Mouse (Mus musculus) CH12F3 (cell line): ENCODE results near the gene Dpp10.

Experiments
- in situ Hi-C: fragments of 300-500 bp; cut with MboI; formaldehyde crosslinking; loops from 2 replicates; pipeline ENCODE4 v1.14.3; 2020; ENCODE audit warnings: low sequenced_read_pairs

Gene Dpp10

DNA sequence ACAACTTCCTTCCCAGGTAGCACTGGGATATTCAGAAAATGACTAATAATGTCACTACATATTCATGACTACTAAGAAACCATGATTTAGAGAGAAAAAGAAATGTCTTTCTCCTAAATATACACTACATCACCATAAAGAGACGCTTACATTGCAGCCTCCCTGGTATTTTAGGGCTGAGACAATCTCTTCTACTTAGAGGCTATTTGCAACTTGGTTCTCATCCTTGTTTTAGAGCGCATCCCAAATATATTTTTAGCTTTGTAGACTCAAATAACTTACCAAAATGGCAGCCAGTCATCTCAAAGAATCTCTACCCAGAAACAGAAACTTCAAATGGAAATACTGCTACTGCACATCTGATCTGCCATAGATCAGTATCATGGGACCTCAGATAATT lies 121.5 kb downstream of the Dpp10 start:
- in situ Hi-C loops, result no loop called here

DNA sequence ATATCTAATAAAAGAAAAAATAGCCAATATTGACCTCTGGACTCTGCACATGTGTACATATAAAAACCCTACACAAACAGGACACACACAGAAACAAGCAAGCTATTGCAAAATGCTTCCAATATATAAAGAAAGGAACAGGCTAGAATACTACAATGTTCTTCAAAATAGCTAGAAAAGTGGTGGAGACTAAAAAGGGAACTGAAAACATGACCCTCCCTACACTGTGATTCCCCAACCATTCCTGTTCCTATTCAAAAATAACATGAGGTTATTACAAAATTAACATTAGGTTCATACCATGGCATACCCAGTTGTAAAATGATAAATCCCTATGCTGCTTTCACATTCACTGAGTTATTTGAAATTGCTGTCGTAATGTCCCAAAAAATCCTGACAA lies 125.8 kb downstream of the Dpp10 start:
- in situ Hi-C loops, result no loop called here

DNA sequence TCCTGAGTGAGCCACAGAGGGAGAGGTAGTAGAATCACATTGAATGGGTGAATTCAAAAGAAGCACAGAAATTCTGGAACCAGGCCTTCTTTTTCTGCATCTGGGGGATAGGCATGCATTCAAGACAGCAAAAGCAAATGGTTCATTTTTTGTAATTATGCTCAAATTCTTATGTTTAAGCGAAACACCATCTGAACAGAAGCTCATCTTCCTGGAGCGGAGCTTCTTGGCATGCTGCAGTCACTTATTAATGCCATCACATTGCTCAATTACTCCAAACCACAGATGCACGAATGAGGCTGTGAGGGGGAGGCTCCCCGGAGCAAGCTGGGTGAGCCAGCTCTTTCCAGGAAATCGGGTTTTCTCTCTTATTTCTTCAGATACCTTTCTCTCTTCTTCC lies 142.7 kb downstream of the Dpp10 start:
- in situ Hi-C loops, result no loop called here

DNA sequence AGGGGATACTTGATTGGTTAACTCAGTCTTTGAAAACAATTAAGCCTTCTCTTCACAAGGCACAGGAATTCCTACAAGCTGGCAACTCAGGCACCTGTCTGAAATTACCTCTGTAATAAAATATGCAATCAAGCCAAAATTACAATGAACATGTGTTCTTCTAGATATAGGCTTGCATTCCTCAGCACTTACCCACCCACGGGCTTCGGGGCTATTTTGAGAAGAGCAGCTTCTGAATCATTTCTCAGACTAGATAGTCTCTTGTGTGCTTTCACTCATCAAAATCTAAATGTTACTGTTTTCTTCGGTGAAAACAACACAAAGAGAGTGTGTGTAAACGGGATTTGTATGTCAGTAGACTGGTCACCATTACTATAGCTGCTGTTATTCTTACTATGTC lies 144.1 kb downstream of the Dpp10 start:
- in situ Hi-C loops, result no loop called here

DNA sequence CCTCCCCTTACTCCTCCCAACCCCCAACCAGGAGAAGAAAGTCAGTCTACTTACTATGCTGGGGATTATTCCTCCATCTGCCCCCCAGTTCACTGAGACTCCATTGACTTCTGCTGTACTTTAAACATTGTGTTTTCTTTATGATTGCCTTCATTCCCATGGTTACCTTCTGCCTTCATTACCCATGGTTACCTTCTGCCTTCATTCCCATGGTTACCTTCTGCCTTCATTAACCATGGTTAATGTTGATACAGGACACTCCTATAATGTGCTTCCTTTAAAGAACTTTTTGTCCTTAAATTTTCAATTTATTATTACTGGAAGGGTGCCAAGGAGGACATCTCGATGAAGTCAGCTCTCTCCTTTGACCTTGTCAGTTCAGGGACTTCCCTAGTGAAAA lies 158.1 kb downstream of the Dpp10 start:
- in situ Hi-C loops, result no loop called here

DNA sequence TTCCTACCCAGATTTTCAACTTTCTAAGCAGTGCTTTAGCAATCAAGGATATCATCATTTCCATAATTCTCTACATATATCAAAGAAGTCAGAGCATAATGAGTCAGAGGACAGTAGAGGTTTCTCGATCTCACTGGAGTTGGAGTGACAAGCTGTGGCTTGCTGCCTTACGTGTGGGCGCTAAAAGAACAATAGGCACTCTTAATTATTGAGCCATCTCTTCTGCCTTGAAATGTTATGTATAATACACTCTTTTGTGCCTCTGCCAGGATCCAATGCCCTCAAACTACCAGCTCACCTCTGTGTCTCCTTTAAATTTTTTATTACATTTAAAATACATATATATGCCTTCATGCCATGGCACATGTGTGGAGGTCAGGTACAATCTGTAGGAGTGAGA lies 198.5 kb downstream of the Dpp10 start:
- in situ Hi-C loops, result no loop called here

DNA sequence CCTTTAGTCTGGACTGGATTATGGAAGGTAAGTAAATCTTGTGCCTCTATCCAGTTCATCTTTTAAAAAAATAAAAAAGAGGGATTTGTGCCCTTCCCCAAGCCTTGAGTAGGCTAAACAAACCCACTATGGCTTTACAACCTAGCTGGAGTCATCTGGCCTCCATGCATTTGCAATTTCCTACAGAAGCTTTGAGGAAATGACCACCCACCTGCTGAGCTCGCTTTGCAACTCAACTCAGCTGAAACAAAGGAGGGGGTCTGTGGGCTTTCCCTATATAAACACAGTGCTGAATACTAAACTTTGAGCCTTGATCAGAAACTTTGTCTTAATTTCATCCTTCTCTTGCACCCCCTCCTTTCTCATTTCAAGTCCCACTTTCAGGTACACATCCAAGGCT lies 244.2 kb downstream of the Dpp10 start:
- in situ Hi-C loops, result no loop called here

DNA sequence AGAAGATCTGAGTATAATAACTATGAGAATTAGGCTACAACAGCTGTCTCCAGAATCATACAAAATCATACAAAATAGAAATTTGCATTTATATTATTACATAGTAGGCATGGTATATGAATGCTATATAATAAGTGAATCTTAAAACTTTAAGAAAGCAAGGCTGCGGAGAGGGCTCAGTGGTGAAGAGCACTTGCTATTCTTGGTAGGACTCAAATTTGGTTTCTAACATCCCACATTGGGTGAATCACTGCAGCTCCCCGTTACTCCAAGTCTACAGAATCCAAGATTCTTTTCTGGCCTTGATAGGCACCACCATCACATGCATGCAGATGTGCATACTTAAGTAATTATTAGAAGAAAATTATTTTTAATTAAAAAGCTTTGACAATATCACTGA lies 279.8 kb downstream of the Dpp10 start:
- in situ Hi-C loops, result no loop called here

DNA sequence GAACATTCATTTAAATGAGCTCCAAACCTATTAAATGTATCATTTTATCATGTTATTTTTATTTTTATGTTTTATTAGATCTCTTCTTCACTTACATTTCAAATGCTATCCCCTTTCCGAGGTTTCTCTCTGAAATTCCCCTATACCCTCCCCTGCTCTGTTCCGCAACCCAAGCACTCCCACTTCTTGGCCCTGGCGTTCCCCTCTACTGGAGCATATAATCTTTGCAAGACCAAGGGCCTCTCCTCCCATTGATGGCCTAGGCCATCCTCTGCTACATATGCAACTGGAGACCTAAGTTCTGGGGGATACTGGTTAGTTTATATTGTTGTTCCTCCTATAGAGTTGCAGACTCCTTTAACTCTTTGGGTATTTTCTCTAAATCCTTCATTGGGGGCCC lies 283.1 kb downstream of the Dpp10 start:
- in situ Hi-C loops, result no loop called here

DNA sequence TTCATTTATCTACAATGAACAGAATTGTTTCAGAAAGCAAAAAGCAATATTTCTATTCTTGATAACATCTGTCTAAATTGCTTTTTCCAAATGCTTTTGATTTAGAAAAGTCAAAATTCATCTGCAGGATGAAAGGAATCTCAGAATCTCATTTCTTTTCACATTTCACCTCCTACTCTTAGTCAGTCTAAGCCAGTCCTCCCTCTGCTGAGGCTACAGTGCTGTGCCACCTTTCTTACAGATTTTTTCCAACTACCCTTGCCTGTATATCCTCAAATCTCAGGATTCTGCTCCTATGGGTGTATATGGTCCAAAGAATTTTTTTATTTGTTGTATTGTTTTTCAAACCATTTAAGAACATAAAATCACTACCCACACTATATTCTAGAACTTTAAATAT lies 289.3 kb downstream of the Dpp10 start:
- in situ Hi-C loops, result no loop called here

DNA sequence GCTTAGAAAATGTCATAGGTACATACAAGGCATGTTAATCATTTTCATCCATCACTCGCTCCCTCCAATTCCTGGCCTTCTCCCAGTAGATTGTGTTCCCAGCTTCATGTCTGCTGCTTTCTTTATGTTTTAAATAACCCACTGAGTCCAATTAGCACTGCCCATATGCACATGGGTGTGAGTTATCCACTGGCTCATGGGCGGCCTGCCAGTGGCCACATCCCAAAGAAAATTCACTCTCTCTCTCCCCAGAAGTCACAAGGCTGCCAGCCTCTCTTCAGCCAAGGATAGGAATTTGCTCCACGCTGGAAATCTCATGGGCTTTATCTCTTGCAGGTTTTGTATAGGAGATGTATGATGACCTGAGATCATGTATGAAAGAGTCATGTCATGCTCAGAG lies 338.1 kb downstream of the Dpp10 start:
- in situ Hi-C loops, result no loop called here

DNA sequence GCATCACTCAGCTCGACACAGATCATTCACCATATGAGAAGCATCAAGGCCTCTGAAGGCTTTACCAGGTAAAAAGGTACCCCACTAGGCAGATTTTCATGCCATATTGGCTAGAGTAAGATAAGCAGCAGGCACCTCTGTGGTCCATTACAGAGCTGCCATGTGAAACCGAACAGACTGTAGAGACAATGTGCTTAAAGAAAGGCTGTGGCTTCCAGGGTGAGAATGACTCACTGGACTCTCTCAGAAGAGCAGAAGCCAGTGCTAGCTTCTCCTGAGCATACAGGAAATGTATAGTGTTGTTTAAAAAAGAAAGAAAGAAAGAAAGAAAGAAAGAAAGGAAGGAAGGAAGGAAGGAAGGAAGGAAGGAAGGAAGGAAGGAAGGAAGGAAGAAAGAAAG lies 386.9 kb downstream of the Dpp10 start:
- in situ Hi-C loops, result no loop called here

DNA sequence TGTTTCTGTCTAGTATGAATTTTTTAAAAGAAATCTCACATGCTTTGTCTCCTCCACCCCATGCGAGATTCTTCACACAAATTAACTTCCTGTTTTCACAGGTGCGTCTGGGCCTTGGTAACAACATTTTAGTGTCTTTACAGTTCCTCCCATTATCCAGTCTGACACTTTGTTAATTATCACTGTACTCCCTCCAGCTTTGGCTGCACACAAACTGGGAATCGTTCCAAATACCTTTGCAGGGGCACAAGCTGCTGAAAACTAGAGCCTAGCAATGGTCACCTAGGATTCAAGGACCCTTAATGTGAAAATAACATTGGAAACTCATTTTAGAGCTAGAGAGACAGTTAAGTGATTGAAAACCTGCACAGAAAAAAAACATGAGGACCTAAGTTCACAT lies 388.8 kb downstream of the Dpp10 start:
- in situ Hi-C loops, result no loop called here

DNA sequence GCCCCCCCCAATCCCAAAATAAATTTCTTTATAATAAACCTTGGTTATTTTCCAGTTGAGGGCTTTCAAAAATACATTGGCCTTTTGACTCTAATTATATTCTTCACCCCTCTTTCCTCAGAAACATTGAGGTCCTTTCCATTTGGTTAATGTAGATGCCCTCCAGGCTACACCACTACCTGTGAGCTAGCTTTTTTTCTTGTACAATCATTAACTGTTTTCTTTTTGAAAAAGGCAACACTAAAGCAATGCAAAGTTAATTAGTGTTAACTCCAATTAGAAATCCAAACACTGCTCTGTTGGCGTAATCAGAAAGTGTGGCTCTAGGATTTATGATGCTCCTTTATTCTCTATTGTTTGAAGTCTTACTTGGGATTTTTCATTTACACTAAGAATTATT lies 407.5 kb downstream of the Dpp10 start:
- in situ Hi-C loops, result no loop called here

DNA sequence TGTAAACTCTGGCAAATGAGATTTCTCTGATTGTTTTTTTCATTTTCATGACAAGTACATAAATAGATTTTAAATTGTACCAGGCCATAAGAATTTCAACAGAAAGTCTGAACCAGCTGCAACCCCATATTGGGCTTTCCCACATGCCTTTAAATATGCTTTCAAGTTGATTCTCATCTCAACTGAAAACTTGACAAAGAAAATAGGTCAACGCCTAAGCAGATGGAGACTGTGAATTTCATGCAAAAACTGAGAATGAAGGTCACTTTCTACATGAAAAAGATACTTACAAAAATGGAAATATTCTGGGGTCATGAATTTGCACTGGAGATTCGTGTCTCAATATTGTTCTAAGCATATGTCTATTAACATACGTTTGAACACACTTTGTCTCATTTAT lies 417.1 kb downstream of the Dpp10 start:
- in situ Hi-C loops, result no loop called here

DNA sequence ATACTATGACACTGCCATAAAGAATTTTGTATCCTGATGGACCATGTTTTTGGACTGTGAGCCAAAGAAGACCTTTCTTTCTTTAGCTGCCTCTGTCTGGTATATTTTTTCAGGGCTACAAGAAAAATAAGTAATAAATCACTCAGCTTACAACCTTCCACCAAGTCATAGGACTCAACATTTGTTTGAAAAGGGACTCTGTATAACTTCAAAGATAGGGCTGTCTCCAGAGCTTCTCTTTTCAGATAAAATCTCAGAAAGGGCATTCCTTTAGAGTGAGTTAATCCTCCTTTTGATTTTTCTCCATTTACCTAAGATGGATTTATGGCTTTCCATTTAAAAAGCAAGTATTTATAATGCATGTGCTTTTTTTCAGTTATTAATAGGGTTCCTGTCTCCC lies 460.5 kb downstream of the Dpp10 start:
- in situ Hi-C loops, result no loop called here

DNA sequence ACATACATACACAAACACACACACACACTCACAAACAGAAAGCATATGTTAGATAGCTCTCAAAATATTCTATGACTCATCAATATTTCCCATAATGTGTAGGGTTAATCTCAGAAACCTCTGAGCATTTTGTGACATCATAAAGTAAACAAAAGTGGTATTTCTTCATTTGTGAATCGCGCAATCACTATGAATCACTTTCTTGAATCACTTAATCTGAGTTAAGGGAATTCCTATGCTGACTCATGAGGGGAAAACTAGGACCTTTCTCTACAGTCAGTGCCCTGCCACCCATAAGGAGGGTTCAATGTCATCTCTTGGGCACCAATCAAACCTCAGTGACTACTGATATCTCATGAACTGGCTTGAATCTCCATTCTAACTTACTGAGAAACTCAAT lies 465.2 kb downstream of the Dpp10 start:
- in situ Hi-C loops, result no loop called here

DNA sequence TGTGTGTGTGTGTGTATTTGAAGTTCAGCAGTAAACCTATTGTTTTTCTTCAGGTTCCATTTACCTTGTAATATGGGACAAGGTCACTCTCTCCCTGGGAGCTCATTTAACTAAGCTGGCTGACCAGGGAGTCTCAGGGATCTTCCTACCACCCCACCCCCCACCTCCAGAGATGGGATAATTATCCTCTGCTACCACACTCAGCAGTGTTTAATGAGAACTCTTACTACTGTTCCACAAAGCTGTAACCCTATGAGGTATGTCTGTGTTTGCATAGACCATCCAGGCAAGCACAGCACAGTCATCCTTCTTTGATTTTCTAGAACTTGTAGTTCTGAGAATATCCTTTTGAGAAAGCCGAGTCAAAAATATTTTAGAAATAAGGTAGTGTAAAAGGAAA lies 471.6 kb downstream of the Dpp10 start:
- in situ Hi-C loops, result no loop called here

DNA sequence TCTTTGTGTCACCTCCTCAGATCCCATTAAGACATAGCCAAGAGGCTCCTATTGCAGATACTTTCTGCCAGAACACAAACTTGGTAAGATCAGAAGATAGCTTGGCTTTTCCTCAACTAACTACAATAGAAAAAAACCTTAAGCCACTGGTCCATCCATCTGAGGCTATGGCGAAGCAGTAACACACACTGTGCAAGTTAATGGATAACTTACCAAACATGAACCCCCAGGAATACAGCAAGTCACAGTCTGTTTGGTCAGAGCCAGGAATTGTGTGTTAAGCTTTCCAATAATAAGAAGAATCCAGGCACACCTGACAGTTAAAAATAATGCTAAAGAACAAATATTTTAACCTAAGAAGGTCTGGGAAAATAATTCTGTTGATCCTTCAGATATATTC lies 502.9 kb downstream of the Dpp10 start:
- in situ Hi-C loops, result no loop called here

DNA sequence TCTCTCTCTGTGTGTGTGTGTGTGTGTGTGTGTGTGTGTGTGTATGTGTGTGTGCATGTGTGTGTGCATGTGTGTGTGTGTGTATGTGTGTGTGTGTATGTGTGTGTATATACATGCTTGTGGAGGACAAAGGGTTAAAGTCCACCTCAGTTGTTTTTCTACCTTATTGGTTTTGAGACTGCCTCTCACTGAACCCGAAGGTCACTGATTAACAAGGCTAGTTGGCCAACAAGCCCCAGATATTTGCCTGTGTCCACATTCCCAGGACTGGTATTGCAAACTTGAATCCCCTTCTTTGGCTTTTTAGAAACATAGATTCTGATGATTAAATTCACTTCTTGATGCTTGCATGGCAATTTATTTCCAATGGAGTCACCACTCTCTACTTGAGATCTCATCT lies 577.6 kb downstream of the Dpp10 start:
- in situ Hi-C loops, result no loop called here

DNA sequence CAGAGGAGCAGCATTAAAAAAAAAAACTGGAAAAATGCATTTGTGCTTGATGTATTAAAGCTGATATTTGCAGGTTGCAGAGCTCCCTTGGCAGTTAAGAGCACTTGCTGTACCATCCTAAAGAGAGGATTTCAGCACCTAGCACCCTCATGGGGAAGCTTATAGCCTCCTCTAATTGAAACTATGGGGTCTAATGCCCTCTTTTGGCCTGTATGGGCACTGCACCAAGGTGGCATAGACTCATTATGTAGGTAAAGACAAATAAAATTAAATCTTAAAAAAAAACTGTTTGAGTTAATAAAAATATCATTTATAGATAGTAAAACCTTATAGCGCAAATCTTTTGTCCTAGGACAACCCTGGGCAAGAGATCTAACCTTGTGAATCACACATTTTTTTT lies 631.2 kb downstream of the Dpp10 start:
- in situ Hi-C loops, result loop anchor here (25.0 kb wide), 1 partner anchor 1802 kb away; no protein-coding TSS in a partner anchor

DNA sequence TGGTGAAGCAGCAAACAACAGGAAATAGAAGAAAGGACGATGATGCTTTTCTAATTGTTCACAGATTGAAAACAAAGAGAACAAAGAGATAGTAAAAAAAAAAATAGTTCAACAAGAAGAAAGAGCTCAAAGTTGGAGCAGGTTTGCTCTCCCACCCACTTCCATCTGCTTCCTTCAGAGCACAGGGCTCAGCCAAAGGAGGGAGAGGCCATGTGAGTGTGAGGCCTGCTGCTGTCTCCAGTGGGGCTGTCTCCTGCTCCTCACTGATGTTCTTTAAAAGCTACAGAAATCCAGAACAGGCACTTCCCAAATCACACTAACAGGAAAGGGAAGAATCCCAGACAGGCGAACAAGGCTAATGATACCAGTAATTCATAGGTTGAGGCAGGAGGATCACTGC lies 694.1 kb downstream of the Dpp10 start:
- in situ Hi-C loops, result no loop called here

DNA sequence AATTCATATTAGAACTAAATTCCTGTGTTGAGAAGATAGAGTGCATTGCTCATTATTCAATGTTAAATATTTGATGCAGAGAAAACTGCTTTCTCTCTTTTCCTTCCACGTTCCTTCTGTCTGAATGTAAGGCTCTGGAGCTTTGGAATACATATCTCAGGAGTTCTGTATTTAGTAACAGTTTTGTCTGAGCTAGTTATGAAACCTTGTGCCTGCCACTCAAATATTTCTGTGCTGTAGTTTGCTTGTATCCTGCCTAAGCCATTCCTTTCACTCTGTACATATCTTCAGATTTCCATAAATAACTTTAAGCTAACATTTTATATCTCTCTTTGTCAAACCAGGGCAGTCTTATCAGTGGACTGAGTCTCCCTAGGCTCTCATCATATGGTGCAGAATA lies 707.5 kb downstream of the Dpp10 start:
- in situ Hi-C loops, result no loop called here

DNA sequence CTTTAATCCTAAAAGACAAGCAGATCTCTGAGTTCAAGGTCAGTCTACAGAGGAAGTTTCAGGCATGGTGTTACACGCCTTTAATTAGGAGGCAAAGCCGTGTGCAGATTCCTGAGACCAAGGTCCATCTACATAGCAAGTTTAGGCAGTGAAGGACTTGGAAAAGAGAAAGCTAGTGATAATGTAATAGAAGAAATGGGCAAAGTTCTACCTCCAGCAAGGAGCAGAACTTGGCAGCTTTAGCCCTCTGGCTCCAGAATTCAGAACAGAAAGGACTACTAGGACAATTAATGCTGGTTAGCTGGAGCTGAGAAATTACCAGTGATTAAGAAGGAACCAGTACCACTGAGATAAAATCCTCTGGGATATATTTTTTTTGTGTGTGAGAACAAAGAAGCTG lies 728.5 kb downstream of the Dpp10 start:
- in situ Hi-C loops, result no loop called here
